Mouse (Mus musculus): ENCODE data around the gene Tecr. TPM values are rescaled to one million over a fixed set of nuclear protein-coding genes. Genes with fewer than 3 reads are reported as not detected.
"Not testable (repeated sequence)": the region's sequence is repeated elsewhere in the genome, so short reads cannot be mapped to it uniquely, and the experiment has no call there.

The Tecr gene
- polyA plus RNA-seq, 1 experiment from 2014 or later, result 541 TPM

GRCm38 (mm10) chr8:83611921-83612320, 4.2 kb upstream of the Tecr start:
- no peak overlapping the region for H3K4me2 ChIP-seq
- no peaks in the 10 kb centered on the region for H3K9me3 ChIP-seq
- 89% methylated on average over 4 of the region's 4 CpGs for WGBS
- H3K27me3 ChIP-seq, result no peaks in the 10 kb centered on the region
- ATAC-seq (ENCODE audit: low FRiP score), result no peak
- H3K27ac ChIP-seq, result no peak overlapping the region
- peaks cover 26% of the 10 kb centered on the region for H3K4me1 ChIP-seq
- H3K4me3 ChIP-seq (replicated peaks), result no peak overlapping the region
- H3K36me3 ChIP-seq (replicated peaks), result peaks cover 48% of the 10 kb centered on the region
- H3K9ac ChIP-seq, result no peak overlapping the region

- Histone ChIP-seq H3K36me3 (replicated peaks) (peaks cover 48% of the 10 kb centered on the region), H3K4me1 (peaks cover 27% of the 10 kb centered on the region), H3K4me3 (replicated peaks) (peak overlapping the region; percentile 65), H3K4me2 (peak overlapping the region; percentile 70), H3K27me3 (no peaks in the 10 kb centered on the region), H3K9ac (peak overlapping the region; percentile 79), H3K9me3 (no peaks in the 10 kb centered on the region), H3K27ac (no peak overlapping the region)
- 95% methylated on average over 10 of the region's 10 CpGs for WGBS
- no peak for ATAC-seq (ENCODE audit: low FRiP score)
Measured at GRCm38 (mm10) chr8:83609547-83610180, 1.9 kb upstream of the Tecr start.

GRCm38 (mm10) chr8:83609086-83609485, 1.3 kb upstream of the Tecr start:
- H3K9me3 ChIP-seq, result no peaks in the 10 kb centered on the region
- 39% methylated on average over 9 of the region's 9 CpGs for WGBS
- H3K27ac ChIP-seq, result peak overlapping the region; percentile 95; the same call in 1 of the 2 replicates
- peak overlapping the region; percentile 65 for H3K4me3 ChIP-seq (replicated peaks)
- H3K36me3 ChIP-seq (replicated peaks), result peaks cover 44% of the 10 kb centered on the region
- no peaks in the 10 kb centered on the region for H3K27me3 ChIP-seq
- H3K4me1 ChIP-seq, result peaks cover 27% of the 10 kb centered on the region
- no peak for ATAC-seq (ENCODE audit: low FRiP score)
- peak overlapping the region; percentile 70 for H3K4me2 ChIP-seq
- peak overlapping the region; percentile 79 for H3K9ac ChIP-seq

GRCm38 (mm10) chr8:83608398-83608829, 643 bp upstream of the Tecr start:
- Histone ChIP-seq H3K36me3 (replicated peaks) (peaks cover 37% of the 10 kb centered on the region), H3K4me3 (replicated peaks) (peak overlapping the region; percentile 65), H3K4me1 (peaks cover 27% of the 10 kb centered on the region), H3K4me2 (peak overlapping the region; percentile 70), H3K27ac (peak overlapping the region; percentile 95), H3K27me3 (no peaks in the 10 kb centered on the region; the same call in 1 of the 2 replicates), H3K9ac (peak overlapping the region; percentile 79), H3K9me3 (no peaks in the 10 kb centered on the region)
- under 1% methylated on average over 50 of the region's 51 CpGs for WGBS
- ATAC-seq (ENCODE audit: low FRiP score), result peak; percentile 71

- no peak for ATAC-seq (ENCODE audit: low FRiP score)
- 81% methylated on average over 2 of the region's 2 CpGs for WGBS
- no peak overlapping the region for H3K4me2 ChIP-seq
- no peak overlapping the region for H3K27ac ChIP-seq
- H3K4me3 ChIP-seq (replicated peaks), result no peak overlapping the region
- no peaks in the 10 kb centered on the region; the same call in 1 of the 2 replicates for H3K27me3 ChIP-seq
- peaks cover 7% of the 10 kb centered on the region for H3K4me1 ChIP-seq
- no peaks in the 10 kb centered on the region for H3K9me3 ChIP-seq
- no peaks in the 10 kb centered on the region for H3K36me3 ChIP-seq (replicated peaks)
- no peak overlapping the region for H3K9ac ChIP-seq
Measured at GRCm38 (mm10) chr8:83602650-83603029, 5.1 kb downstream of the Tecr start.

- Histone ChIP-seq H3K4me3 (replicated peaks) (no peak overlapping the region), H3K4me1 (no peaks in the 10 kb centered on the region), H3K4me2 (no peak overlapping the region), H3K27ac (no peak overlapping the region), H3K9ac (no peak overlapping the region), H3K9me3 (no peaks in the 10 kb centered on the region), H3K36me3 (replicated peaks) (no peaks in the 10 kb centered on the region), H3K27me3 (no peaks in the 10 kb centered on the region; the same call in 1 of the 2 replicates)
- ATAC-seq (ENCODE audit: low FRiP score), result no peak
Measured at GRCm38 (mm10) chr8:83599814-83600213, 8.0 kb downstream of the Tecr start.

GRCm38 (mm10) chr8:83598146-83598545, 9.6 kb downstream of the Tecr start:
- H3K4me3 ChIP-seq (replicated peaks), result no peak overlapping the region
- no peaks in the 10 kb centered on the region for H3K9me3 ChIP-seq
- peaks cover 4% of the 10 kb centered on the region for H3K4me1 ChIP-seq
- H3K36me3 ChIP-seq (replicated peaks), result no peaks in the 10 kb centered on the region
- H3K4me2 ChIP-seq, result no peak overlapping the region
- no peak overlapping the region for H3K27ac ChIP-seq
- ATAC-seq (ENCODE audit: low FRiP score), result no peak
- WGBS, result 0% methylated on average over 1 of the region's 1 CpGs
- no peaks in the 10 kb centered on the region for H3K27me3 ChIP-seq
- H3K9ac ChIP-seq, result no peak overlapping the region

GRCm38 (mm10) chr8:83596369-83596768, 11.4 kb downstream of the Tecr start:
- H3K27ac ChIP-seq, result no peak overlapping the region

GRCm38 (mm10) chr8:83595050-83595345, 12.8 kb downstream of the Tecr start:
- not testable (repeated sequence) for H3K36me3 ChIP-seq (replicated peaks); H3K27me3 ChIP-seq; H3K9ac ChIP-seq; ATAC-seq (ENCODE audit: low FRiP score); H3K9me3 ChIP-seq
- Histone ChIP-seq H3K27ac (peak overlapping the region; percentile 93), H3K4me1 (peaks cover 32% of the 10 kb centered on the region), H3K4me3 (replicated peaks) (peak overlapping the region; percentile 83), H3K4me2 (peak overlapping the region; percentile 87)
- 67% methylated on average over 3 of the region's 3 CpGs for WGBS

More at GRCm38 (mm10) chr8:83596369-83596768, 11.4 kb downstream of the Tecr start:
- Histone ChIP-seq H3K36me3 (replicated peaks) (no peaks in the 10 kb centered on the region), H3K4me2 (no peak overlapping the region), H3K4me3 (replicated peaks) (no peak overlapping the region), H3K9ac (no peak overlapping the region), H3K9me3 (no peaks in the 10 kb centered on the region), H3K4me1 (peaks cover 20% of the 10 kb centered on the region), H3K27me3 (no peaks in the 10 kb centered on the region)
- 21% methylated on average over 3 of the region's 3 CpGs for WGBS
- no peak for ATAC-seq (ENCODE audit: low FRiP score)

GRCm38 (mm10) chr8:83594167-83595049, 13.4 kb downstream of the Tecr start:
- no peaks in the 10 kb centered on the region for H3K9me3 ChIP-seq
- H3K4me2 ChIP-seq, result peak overlapping the region; percentile 87
- H3K27me3 ChIP-seq, result no peaks in the 10 kb centered on the region
- no peaks in the 10 kb centered on the region; the same call in 1 of the 2 replicates for H3K36me3 ChIP-seq (replicated peaks)
- WGBS, result under 1% methylated on average over 43 of the region's 43 CpGs
- H3K9ac ChIP-seq, result peak overlapping the region; percentile 91
- peak; percentile 99 for ATAC-seq (ENCODE audit: low FRiP score)
- H3K4me3 ChIP-seq (replicated peaks), result peak overlapping the region; percentile 83
- peaks cover 35% of the 10 kb centered on the region for H3K4me1 ChIP-seq
- H3K27ac ChIP-seq, result peak overlapping the region; percentile 93

- Histone ChIP-seq H3K4me2 (peak overlapping the region; percentile 87), H3K36me3 (replicated peaks) (peaks cover 3% of the 10 kb centered on the region; the same call in 1 of the 2 replicates), H3K27ac (peak overlapping the region; percentile 90), H3K9me3 (no peaks in the 10 kb centered on the region), H3K27me3 (no peaks in the 10 kb centered on the region), H3K4me1 (peaks cover 42% of the 10 kb centered on the region), H3K4me3 (replicated peaks) (peak overlapping the region; percentile 83), H3K9ac (peak overlapping the region; percentile 91)
- WGBS, result 4% methylated on average over 22 of the region's 22 CpGs
- ATAC-seq (ENCODE audit: low FRiP score), result no peak
Measured at GRCm38 (mm10) chr8:83593325-83594166, 14.2 kb downstream of the Tecr start.

GRCm38 (mm10) chr8:83592682-83593081, 15.1 kb downstream of the Tecr start:
- Histone ChIP-seq H3K9me3 (no peaks in the 10 kb centered on the region), H3K27ac (0 out of 2 replicates have a peak overlapping the region, but pooled peaks have one; percentile 15), H3K4me3 (replicated peaks) (peak overlapping the region; percentile 83), H3K4me2 (peak overlapping the region; percentile 87), H3K27me3 (no peaks in the 10 kb centered on the region), H3K9ac (peak overlapping the region; percentile 91), H3K36me3 (replicated peaks) (peaks cover 12% of the 10 kb centered on the region; the same call in 1 of the 2 replicates), H3K4me1 (peaks cover 51% of the 10 kb centered on the region)
- WGBS, result 70% methylated on average over 3 of the region's 3 CpGs
- no peak for ATAC-seq (ENCODE audit: low FRiP score)

All from forebrain, embryonic 12.5 days (tissue).